Mouse (Mus musculus): ENCODE measurements around the gene Pklr. TPM values are rescaled to one million over a fixed set of nuclear protein-coding genes. Genes with fewer than 3 reads are reported as not detected.
"Not testable (repeated sequence)": the region's sequence is repeated elsewhere in the genome, so short reads cannot be mapped to it uniquely, and the experiment has no call there.

Gene Pklr
- polyA plus RNA-seq, 1 experiment, result not detected

GRCm38 (mm10) chr3:89159616-89160344, 23.8 kb downstream of the Pklr start, which contains the start of gene Hcn3:
Gene Hcn3, minus strand, starts transcription at chr3:89160196.
- peaks cover 15% of the 10 kb centered on the region for H3K4me1 ChIP-seq (ENCODE audit: control insufficient read depth, insufficient read depth, low read length)
- peak within 1 kb of the TSS; percentile 67 for H3K4me3 ChIP-seq (ENCODE audit: insufficient read depth, low read length)
- no peak within 1 kb of the TSS for H3K27ac ChIP-seq (ENCODE audit: insufficient read depth, low read depth, low read length)
- TF ChIP-seq CTCF (IDR thresholded peaks at IDR 0.05; ENCODE audit: low read depth, low read length), result no peak
- TF ChIP-seq POLR2A (IDR thresholded peaks at IDR 0.05; ENCODE audit: borderline replicate concordance, low read depth, low read length), result no peak

GRCm38 (mm10) chr3:89161207-89161606, 25.3 kb downstream of the Pklr start:
- H3K4me3 ChIP-seq (ENCODE audit: insufficient read depth, low read length); H3K27ac ChIP-seq (ENCODE audit: insufficient read depth, low read depth, low read length): not testable (repeated sequence)
- H3K4me1 ChIP-seq (ENCODE audit: control insufficient read depth, insufficient read depth, low read length), result peaks cover 20% of the 10 kb centered on the region

GRCm38 (mm10) chr3:89161786-89162185, 25.8 kb downstream of the Pklr start:
- TF ChIP-seq CTCF (IDR thresholded peaks at IDR 0.05; ENCODE audit: low read depth, low read length) (no peak), POLR2A (IDR thresholded peaks at IDR 0.05; ENCODE audit: borderline replicate concordance, low read depth, low read length) (no peak)
- Histone ChIP-seq H3K27ac (ENCODE audit: insufficient read depth, low read depth, low read length) (no peak overlapping the region), H3K4me3 (ENCODE audit: insufficient read depth, low read length) (no peak overlapping the region), H3K4me1 (ENCODE audit: control insufficient read depth, insufficient read depth, low read length) (peaks cover 22% of the 10 kb centered on the region)

GRCm38 (mm10) chr3:89163123-89163522, 27.2 kb downstream of the Pklr start:
- no peak for TF ChIP-seq CTCF (IDR thresholded peaks at IDR 0.05; ENCODE audit: low read depth, low read length)
- TF ChIP-seq POLR2A (IDR thresholded peaks at IDR 0.05; ENCODE audit: borderline replicate concordance, low read depth, low read length), result no peak
- Histone ChIP-seq H3K27ac (ENCODE audit: insufficient read depth, low read depth, low read length) (peak overlapping the region; percentile 49), H3K4me1 (ENCODE audit: control insufficient read depth, insufficient read depth, low read length) (peaks cover 20% of the 10 kb centered on the region), H3K4me3 (ENCODE audit: insufficient read depth, low read length) (no peak overlapping the region)

GRCm38 (mm10) chr3:89163643-89164245, 27.8 kb downstream of the Pklr start:
- Histone ChIP-seq H3K4me1 (ENCODE audit: control insufficient read depth, insufficient read depth, low read length) (peaks cover 20% of the 10 kb centered on the region), H3K27ac (ENCODE audit: insufficient read depth, low read depth, low read length) (peak overlapping the region; percentile 83), H3K4me3 (ENCODE audit: insufficient read depth, low read length) (peak overlapping the region; percentile 92)
- TF ChIP-seq POLR2A (IDR thresholded peaks at IDR 0.05; ENCODE audit: borderline replicate concordance, low read depth, low read length), result no peak

- Histone ChIP-seq H3K4me1 (ENCODE audit: control insufficient read depth, insufficient read depth, low read length) (peaks cover 16% of the 10 kb centered on the region), H3K4me3 (ENCODE audit: insufficient read depth, low read length) (peak within 1 kb of the TSS; percentile 92), H3K27ac (ENCODE audit: insufficient read depth, low read depth, low read length) (peak within 1 kb of the TSS; percentile 83)
- TF ChIP-seq POLR2A (IDR thresholded peaks at IDR 0.05; ENCODE audit: borderline replicate concordance, low read depth, low read length) (no peak), CTCF (IDR thresholded peaks at IDR 0.05; ENCODE audit: low read depth, low read length) (no peak)
These were observed 28.7 kb downstream of the Pklr start, which contains the start of gene Clk2 for GRCm38 (mm10) chr3:89164506-89165267. Gene Clk2, plus strand, starts transcription at chr3:89164795.

- TF ChIP-seq POLR2A (IDR thresholded peaks at IDR 0.05; ENCODE audit: borderline replicate concordance, low read depth, low read length), result no peak
- TF ChIP-seq CTCF (IDR thresholded peaks at IDR 0.05; ENCODE audit: low read depth, low read length), result no peak
These were observed 29.4 kb downstream of the Pklr start for GRCm38 (mm10) chr3:89165268-89165870.

GRCm38 (mm10) chr3:89166945-89167344, 31.0 kb downstream of the Pklr start:
- no peak overlapping the region for H3K27ac ChIP-seq (ENCODE audit: insufficient read depth, low read depth, low read length)
- peaks cover 16% of the 10 kb centered on the region for H3K4me1 ChIP-seq (ENCODE audit: control insufficient read depth, insufficient read depth, low read length)
- TF ChIP-seq CTCF (IDR thresholded peaks at IDR 0.05; ENCODE audit: low read depth, low read length) (no peak), POLR2A (IDR thresholded peaks at IDR 0.05; ENCODE audit: borderline replicate concordance, low read depth, low read length) (no peak)
- H3K4me3 ChIP-seq (ENCODE audit: insufficient read depth, low read length), result no peak overlapping the region

More at GRCm38 (mm10) chr3:89165268-89165870, 29.4 kb downstream of the Pklr start:
- peaks cover 16% of the 10 kb centered on the region for H3K4me1 ChIP-seq (ENCODE audit: control insufficient read depth, insufficient read depth, low read length)
- H3K4me3 ChIP-seq (ENCODE audit: insufficient read depth, low read length), result peak overlapping the region; percentile 92
- peak overlapping the region; percentile 71 for H3K27ac ChIP-seq (ENCODE audit: insufficient read depth, low read depth, low read length)

GRCm38 (mm10) chr3:89174844-89175243, 38.9 kb downstream of the Pklr start:
- Histone ChIP-seq H3K27ac (ENCODE audit: insufficient read depth, low read depth, low read length) (no peak overlapping the region), H3K4me3 (ENCODE audit: insufficient read depth, low read length) (no peak overlapping the region), H3K4me1 (ENCODE audit: control insufficient read depth, insufficient read depth, low read length) (peaks cover 7% of the 10 kb centered on the region)
- no peak for TF ChIP-seq CTCF (IDR thresholded peaks at IDR 0.05; ENCODE audit: low read depth, low read length)
- TF ChIP-seq POLR2A (IDR thresholded peaks at IDR 0.05; ENCODE audit: borderline replicate concordance, low read depth, low read length), result no peak

Data from bone marrow macrophage, adult 2 months (primary cell).